Mouse (Mus musculus): ENCODE results near the gene Lgi1.

- no peak for TF ChIP-seq GATA1 (IDR thresholded peaks at IDR 0.05; ENCODE audit: borderline replicate concordance, low read length)
- TF ChIP-seq FLI1 (IDR thresholded peaks at IDR 0.05; ENCODE audit: low read length), result no peak
Measured at GRCm38 (mm10) chr19:38359287-38359686, 95.0 kb downstream of the Lgi1 start.

Data from megakaryocyte, embryonic 14.5 days (primary cell).